Mouse (Mus musculus): ENCODE results near the gene Fgfr2. TPM values are rescaled to one million over a fixed set of nuclear protein-coding genes. Genes with fewer than 3 reads are reported as not detected.
A peak's percentile ranks its signal among the peaks of the same experiment; 100 is the strongest.

The Fgfr2 gene
- total RNA-seq, 1 experiment from 2014 or later = not detected

GRCm38 (mm10) chr7:132776338-132777111, 346.6 kb downstream of the Fgfr2 start:
- no peak for ATAC-seq (replicated peaks in 1 of 2; ENCODE audit: insufficient read depth in 1 of 2, low FRiP score in 2 of 2, low TSS enrichment in 1 of 2, low read depth in 1 of 2, poor library complexity in 2 of 2, severe bottlenecking in 2 of 2)

- no peak for ATAC-seq (replicated peaks in 1 of 2; ENCODE audit: insufficient read depth in 1 of 2, low FRiP score in 2 of 2, low TSS enrichment in 1 of 2, low read depth in 1 of 2, poor library complexity in 2 of 2, severe bottlenecking in 2 of 2)
These were observed 347.2 kb downstream of the Fgfr2 start for GRCm38 (mm10) chr7:132775922-132776321.

- ATAC-seq (replicated peaks in 1 of 2; ENCODE audit: insufficient read depth in 1 of 2, low FRiP score in 2 of 2, low TSS enrichment in 1 of 2, low read depth in 1 of 2, poor library complexity in 2 of 2, severe bottlenecking in 2 of 2) = no peak
These were observed 347.8 kb downstream of the Fgfr2 start for GRCm38 (mm10) chr7:132775333-132775732.

GRCm38 (mm10) chr7:132773011-132773705, 350.0 kb downstream of the Fgfr2 start:
- no peak for ATAC-seq (replicated peaks in 1 of 2; ENCODE audit: insufficient read depth in 1 of 2, low FRiP score in 2 of 2, low TSS enrichment in 1 of 2, low read depth in 1 of 2, poor library complexity in 2 of 2, severe bottlenecking in 2 of 2)

- peak in 1 of 2 experiments; percentile 27; a peak in 1 of 4 replicates for ATAC-seq (replicated peaks in 1 of 2; ENCODE audit: insufficient read depth in 1 of 2, low FRiP score in 2 of 2, low TSS enrichment in 1 of 2, low read depth in 1 of 2, poor library complexity in 2 of 2, severe bottlenecking in 2 of 2)
These were observed 350.7 kb downstream of the Fgfr2 start for GRCm38 (mm10) chr7:132772440-132772839.

- no peak for ATAC-seq (replicated peaks in 1 of 2; ENCODE audit: insufficient read depth in 1 of 2, low FRiP score in 2 of 2, low TSS enrichment in 1 of 2, low read depth in 1 of 2, poor library complexity in 2 of 2, severe bottlenecking in 2 of 2)
These were observed 354.4 kb downstream of the Fgfr2 start for GRCm38 (mm10) chr7:132768498-132769344.

GRCm38 (mm10) chr7:132767999-132768370, 355.2 kb downstream of the Fgfr2 start:
- ATAC-seq (replicated peaks in 1 of 2; ENCODE audit: insufficient read depth in 1 of 2, low FRiP score in 2 of 2, low TSS enrichment in 1 of 2, low read depth in 1 of 2, poor library complexity in 2 of 2, severe bottlenecking in 2 of 2) = no peak

- ATAC-seq (replicated peaks in 1 of 2; ENCODE audit: insufficient read depth in 1 of 2, low FRiP score in 2 of 2, low TSS enrichment in 1 of 2, low read depth in 1 of 2, poor library complexity in 2 of 2, severe bottlenecking in 2 of 2) = no peak
These were observed 355.7 kb downstream of the Fgfr2 start for GRCm38 (mm10) chr7:132767233-132767998.

GRCm38 (mm10) chr7:132766235-132766871, 356.8 kb downstream of the Fgfr2 start:
- ATAC-seq (replicated peaks in 1 of 2; ENCODE audit: insufficient read depth in 1 of 2, low FRiP score in 2 of 2, low TSS enrichment in 1 of 2, low read depth in 1 of 2, poor library complexity in 2 of 2, severe bottlenecking in 2 of 2) = no peak

- no peak for ATAC-seq (replicated peaks in 1 of 2; ENCODE audit: insufficient read depth in 1 of 2, low FRiP score in 2 of 2, low TSS enrichment in 1 of 2, low read depth in 1 of 2, poor library complexity in 2 of 2, severe bottlenecking in 2 of 2)
These were observed 357.4 kb downstream of the Fgfr2 start for GRCm38 (mm10) chr7:132765629-132766186.

GRCm38 (mm10) chr7:132764896-132765491, 358.2 kb downstream of the Fgfr2 start:
- ATAC-seq (replicated peaks in 1 of 2; ENCODE audit: insufficient read depth in 1 of 2, low FRiP score in 2 of 2, low TSS enrichment in 1 of 2, low read depth in 1 of 2, poor library complexity in 2 of 2, severe bottlenecking in 2 of 2) = no peak

- no peak for ATAC-seq (replicated peaks in 1 of 2; ENCODE audit: insufficient read depth in 1 of 2, low FRiP score in 2 of 2, low TSS enrichment in 1 of 2, low read depth in 1 of 2, poor library complexity in 2 of 2, severe bottlenecking in 2 of 2)
These were observed 358.8 kb downstream of the Fgfr2 start for GRCm38 (mm10) chr7:132764314-132764713.

GRCm38 (mm10) chr7:132763911-132764310, 359.2 kb downstream of the Fgfr2 start:
- no peak for ATAC-seq (replicated peaks in 1 of 2; ENCODE audit: insufficient read depth in 1 of 2, low FRiP score in 2 of 2, low TSS enrichment in 1 of 2, low read depth in 1 of 2, poor library complexity in 2 of 2, severe bottlenecking in 2 of 2)

- no peak for ATAC-seq (replicated peaks in 1 of 2; ENCODE audit: insufficient read depth in 1 of 2, low FRiP score in 2 of 2, low TSS enrichment in 1 of 2, low read depth in 1 of 2, poor library complexity in 2 of 2, severe bottlenecking in 2 of 2)
These were observed 359.8 kb downstream of the Fgfr2 start for GRCm38 (mm10) chr7:132763351-132763750.

GRCm38 (mm10) chr7:132761409-132761808, 361.7 kb downstream of the Fgfr2 start:
- ATAC-seq (replicated peaks in 1 of 2; ENCODE audit: insufficient read depth in 1 of 2, low FRiP score in 2 of 2, low TSS enrichment in 1 of 2, low read depth in 1 of 2, poor library complexity in 2 of 2, severe bottlenecking in 2 of 2) = no peak

GRCm38 (mm10) chr7:132760589-132761180, 362.5 kb downstream of the Fgfr2 start:
- ATAC-seq (replicated peaks in 1 of 2; ENCODE audit: insufficient read depth in 1 of 2, low FRiP score in 2 of 2, low TSS enrichment in 1 of 2, low read depth in 1 of 2, poor library complexity in 2 of 2, severe bottlenecking in 2 of 2) = no peak

Data from hematopoietic stem cell, adult 5-6 weeks (primary cell).